Mouse (Mus musculus) stomach, embryonic 16.5 days (tissue): Measurements from ENCODE around the gene Il4ra. TPM values are rescaled to one million over a fixed set of nuclear protein-coding genes. Genes with fewer than 3 reads are reported as not detected.

Source experiments
- ATAC-seq: fragments of 200-750 bp; cut with Nextera tagmentation; 2 replicates; pipeline ENCODE4 v1.8.0; 2017; ENCODE audit warnings: moderate number of reproducible peaks, moderate TSS enrichment; ENCODE audit not compliant: insufficient read depth, low FRiP score
- H3K27ac ChIP-seq: fragments of 300-500 bp; sonication (generic); 2 replicates; pipeline ENCODE4 v1.5.1; 2014; ENCODE audit warnings: low read length
- H3K27me3 ChIP-seq: fragments of 300-500 bp; sonication (generic); 2 replicates; pipeline ENCODE4 v1.6.1; 2014; ENCODE audit warnings: low read length, control low read depth, mixed read lengths; ENCODE audit not compliant: control insufficient read depth, insufficient read depth
- H3K36me3 ChIP-seq: fragments of 300-500 bp; sonication (generic); 2 replicates; pipeline ENCODE4 v1.6.1; 2014; ENCODE audit warnings: low read length; ENCODE audit not compliant: control insufficient read depth, insufficient read depth
- H3K4me1 ChIP-seq: fragments of 300-500 bp; sonication (generic); 2 replicates; pipeline ENCODE4 v1.6.1; 2014; ENCODE audit warnings: low read length, control low read depth, mixed read lengths; ENCODE audit not compliant: control insufficient read depth, insufficient read depth
- H3K4me2 ChIP-seq: fragments of 300-500 bp; sonication (generic); 2 replicates; pipeline ENCODE4 v1.6.1; 2014; ENCODE audit warnings: low read depth, low read length, mixed read lengths
- H3K4me3 ChIP-seq: fragments of 300-500 bp; sonication (generic); replicated peaks from 2 replicates; pipeline ENCODE4 v1.5.1; 2014; ENCODE audit warnings: mild to moderate bottlenecking, low read length
- H3K9ac ChIP-seq: fragments of 300-500 bp; sonication (generic); 2 replicates; pipeline ENCODE4 v1.6.1; 2014; ENCODE audit warnings: low read length
- H3K9me3 ChIP-seq: fragments of 300-500 bp; sonication (generic); replicated peaks from 2 replicates; pipeline ENCODE4 v1.6.1; 2016; ENCODE audit warnings: low read length, control low read depth; ENCODE audit not compliant: control insufficient read depth
- WGBS: fragments of 180-500 bp; shearing (Covaris S2); extraction: QIAGEN DNeasy Blood & Tissue Kit; methylation state at CpG from one replicate; pipeline ENCODE4 v1.1.7; 2014; 5-methylcytosine and 5-hydroxymethylcytosine counted together
- polyA plus RNA-seq: library from polyadenylated mRNA; unstranded; fragments of >200 nt; fragmentation: Nextera tagmentation; extraction: Ambion mirVana; gene quantifications from 2 replicates; pipeline ENCODE4 v1.2.1, GENCODE M21; 2015

Gene Il4ra
- polyA plus RNA-seq, 1 experiment from 2014 or later: 12.3 TPM

GRCm38 (mm10) chr7:125561085-125561690, 9.3 kb downstream of the Il4ra start:
- peak; percentile 86 for ATAC-seq
- H3K9me3 ChIP-seq: no peaks in the 10 kb centered on the region
- H3K9ac ChIP-seq: no peak overlapping the region
- peak overlapping the region; percentile 60; the same call in 1 of the 2 replicates for H3K27ac ChIP-seq
- WGBS: 39% methylated on average over 9 of the region's 9 CpGs
- no peak overlapping the region for H3K4me3 ChIP-seq
- H3K36me3 ChIP-seq: no peaks in the 10 kb centered on the region
- peaks cover 34% of the 10 kb centered on the region for H3K4me1 ChIP-seq
- no peaks in the 10 kb centered on the region for H3K27me3 ChIP-seq
- H3K4me2 ChIP-seq: no peak overlapping the region

- no peak for ATAC-seq
- 70% methylated on average over 4 of the region's 4 CpGs for WGBS
- Histone ChIP-seq H3K4me3 (no peak overlapping the region), H3K9ac (no peak overlapping the region), H3K4me1 (peaks cover 29% of the 10 kb centered on the region), H3K36me3 (no peaks in the 10 kb centered on the region), H3K27me3 (no peaks in the 10 kb centered on the region), H3K9me3 (no peaks in the 10 kb centered on the region), H3K4me2 (no peak overlapping the region), H3K27ac (no peak overlapping the region)
These were observed 10.5 kb downstream of the Il4ra start for GRCm38 (mm10) chr7:125562413-125562812.

GRCm38 (mm10) chr7:125563093-125563492, 11.2 kb downstream of the Il4ra start:
- Histone ChIP-seq H3K9me3 (no peaks in the 10 kb centered on the region), H3K27me3 (no peaks in the 10 kb centered on the region), H3K27ac (no peak overlapping the region), H3K4me2 (no peak overlapping the region), H3K4me1 (peaks cover 29% of the 10 kb centered on the region), H3K36me3 (no peaks in the 10 kb centered on the region), H3K4me3 (no peak overlapping the region), H3K9ac (no peak overlapping the region)
- 84% methylated on average over 3 of the region's 3 CpGs for WGBS
- ATAC-seq: no peak

GRCm38 (mm10) chr7:125564316-125565024, 12.6 kb downstream of the Il4ra start:
- H3K4me2 ChIP-seq: no peak overlapping the region
- no peak for ATAC-seq
- no peak overlapping the region for H3K4me3 ChIP-seq
- 75% methylated on average over 11 of the region's 11 CpGs for WGBS
- H3K27me3 ChIP-seq: no peaks in the 10 kb centered on the region
- no peaks in the 10 kb centered on the region for H3K9me3 ChIP-seq
- H3K9ac ChIP-seq: no peak overlapping the region
- H3K4me1 ChIP-seq: peaks cover 24% of the 10 kb centered on the region
- no peaks in the 10 kb centered on the region; the same call in 1 of the 2 replicates for H3K36me3 ChIP-seq
- no peak overlapping the region for H3K27ac ChIP-seq

- Histone ChIP-seq H3K4me1 (peaks cover 14% of the 10 kb centered on the region), H3K9ac (no peak overlapping the region), H3K4me3 (no peak overlapping the region), H3K36me3 (peaks cover 9% of the 10 kb centered on the region; the same call in 1 of the 2 replicates), H3K4me2 (no peak overlapping the region), H3K9me3 (no peaks in the 10 kb centered on the region), H3K27me3 (no peaks in the 10 kb centered on the region), H3K27ac (no peak overlapping the region)
- 55% methylated on average over 12 of the region's 12 CpGs for WGBS
- ATAC-seq: no peak
These were observed 13.8 kb downstream of the Il4ra start for GRCm38 (mm10) chr7:125565516-125566285.

GRCm38 (mm10) chr7:125566420-125566819, 14.5 kb downstream of the Il4ra start:
- Histone ChIP-seq H3K4me2 (no peak overlapping the region), H3K9ac (no peak overlapping the region), H3K27me3 (no peaks in the 10 kb centered on the region), H3K9me3 (no peaks in the 10 kb centered on the region), H3K36me3 (peaks cover 9% of the 10 kb centered on the region; the same call in 1 of the 2 replicates), H3K27ac (no peak overlapping the region), H3K4me3 (no peak overlapping the region), H3K4me1 (peaks cover 7% of the 10 kb centered on the region)
- ATAC-seq: peak; percentile 19; the same call in 1 of the 2 replicates
- 51% methylated on average over 2 of the region's 2 CpGs for WGBS

- H3K9ac ChIP-seq: no peak overlapping the region
- H3K4me1 ChIP-seq: 0 out of 2 replicates have a peak, but pooled peaks cover 3% of the 10 kb centered on the region
- no peaks in the 10 kb centered on the region for H3K27me3 ChIP-seq
- no peaks in the 10 kb centered on the region for H3K9me3 ChIP-seq
- H3K36me3 ChIP-seq: peaks cover 9% of the 10 kb centered on the region; the same call in 1 of the 2 replicates
- WGBS: 65% methylated on average over 8 of the region's 8 CpGs
- no peak overlapping the region for H3K4me3 ChIP-seq
- no peak for ATAC-seq
- no peak overlapping the region for H3K27ac ChIP-seq
- H3K4me2 ChIP-seq: no peak overlapping the region
These were observed 17.0 kb downstream of the Il4ra start for GRCm38 (mm10) chr7:125568888-125569287.

- no peak overlapping the region for H3K9ac ChIP-seq
- H3K27me3 ChIP-seq: no peaks in the 10 kb centered on the region
- 68% methylated on average over 19 of the region's 19 CpGs for WGBS
- no peak overlapping the region for H3K27ac ChIP-seq
- no peaks in the 10 kb centered on the region for H3K9me3 ChIP-seq
- no peak overlapping the region for H3K4me3 ChIP-seq
- H3K36me3 ChIP-seq: peaks cover 9% of the 10 kb centered on the region; the same call in 1 of the 2 replicates
- no peak for ATAC-seq
- peaks cover 17% of the 10 kb centered on the region for H3K4me1 ChIP-seq
- no peak overlapping the region for H3K4me2 ChIP-seq
These were observed 20.0 kb downstream of the Il4ra start for GRCm38 (mm10) chr7:125571891-125572290.

- no peak overlapping the region for H3K27ac ChIP-seq
- no peaks in the 10 kb centered on the region for H3K9me3 ChIP-seq
- no peak for ATAC-seq
- no peak overlapping the region for H3K4me2 ChIP-seq
- no peak overlapping the region for H3K4me3 ChIP-seq
- peaks cover 26% of the 10 kb centered on the region for H3K4me1 ChIP-seq
- peaks cover 9% of the 10 kb centered on the region; the same call in 1 of the 2 replicates for H3K36me3 ChIP-seq
- 70% methylated on average over 6 of the region's 6 CpGs for WGBS
- H3K9ac ChIP-seq: 0 out of 2 replicates have a peak overlapping the region, but pooled peaks have one; percentile 0
- H3K27me3 ChIP-seq: no peaks in the 10 kb centered on the region
These were observed 20.8 kb downstream of the Il4ra start for GRCm38 (mm10) chr7:125572737-125573136.
